Mouse (Mus musculus) heart, postnatal 0 days (tissue): ENCODE measurements around the gene Agpat2. TPM values are rescaled to one million over a fixed set of nuclear protein-coding genes. Genes with fewer than 3 reads are reported as not detected.

Experiments
- ATAC-seq: fragments of 200-750 bp; cut with Nextera tagmentation; 2 replicates; pipeline ENCODE4 v1.8.0; 2017; ENCODE audit warnings: low read depth, moderate number of reproducible peaks, moderate library complexity; ENCODE audit not compliant: insufficient read depth
- DNase-seq: peaks from one replicate; pipeline ENCODE4 v3.0.0-alpha.2; 2016; ENCODE audit warnings: low spot score
- H3K27ac ChIP-seq: fragments of 300-500 bp; sonication (generic); 2 replicates; pipeline ENCODE4 v1.5.1; 2014; ENCODE audit warnings: low read depth, mild to moderate bottlenecking
- H3K27me3 ChIP-seq: fragments of 300-500 bp; sonication (generic); 2 replicates; pipeline ENCODE4 v1.6.1; 2014; ENCODE audit warnings: low read length, mixed read lengths; ENCODE audit not compliant: control insufficient read depth, insufficient read depth
- H3K36me3 ChIP-seq: fragments of 300-500 bp; sonication (generic); replicated peaks from 2 replicates; pipeline ENCODE4 v1.6.1; 2014; ENCODE audit warnings: low read length, mixed read lengths; ENCODE audit not compliant: control insufficient read depth, insufficient read depth
- H3K4me1 ChIP-seq: fragments of 300-500 bp; sonication (generic); 2 replicates; pipeline ENCODE4 v1.6.1; 2014; ENCODE audit warnings: antibody characterized with exemption; ENCODE audit not compliant: control insufficient read depth, insufficient read depth
- H3K4me2 ChIP-seq: fragments of 300-500 bp; sonication (generic); 2 replicates; pipeline ENCODE4 v1.6.1; 2014; ENCODE audit warnings: low read depth, mild to moderate bottlenecking, low read length, moderate library complexity
- H3K4me3 ChIP-seq: fragments of 300-500 bp; sonication (generic); 2 replicates; pipeline ENCODE4 v1.5.1; 2014; ENCODE audit warnings: low read depth, low read length
- H3K9ac ChIP-seq: fragments of 300-500 bp; sonication (generic); replicated peaks from 2 replicates; pipeline ENCODE4 v1.6.1; 2014; ENCODE audit warnings: low read depth, low read length, mixed read lengths
- H3K9me3 ChIP-seq: fragments of 300-500 bp; sonication (generic); replicated peaks from 2 replicates; pipeline ENCODE4 v1.6.1; 2016; ENCODE audit warnings: low read length; ENCODE audit not compliant: control insufficient read depth
- CTCF ChIP-seq: IDR thresholded peaks from 2 replicates; pipeline ENCODE4 v1.5.1; 2016; ENCODE audit warnings: antibody characterized with exemption, control low read depth, low read depth
- EP300 ChIP-seq: IDR thresholded peaks from 2 replicates; pipeline ENCODE4 v1.6.1; 2016; ENCODE audit warnings: antibody characterized with exemption, low read depth
- WGBS: fragments of 180-500 bp; shearing (Covaris S2); extraction: QIAGEN DNeasy Blood & Tissue Kit; methylation state at CpG from one replicate; pipeline ENCODE4 v1.1.7; 2014; 5-methylcytosine and 5-hydroxymethylcytosine counted together
- polyA plus RNA-seq: library from polyadenylated mRNA; unstranded; fragments of >200 nt; fragmentation: Nextera tagmentation; extraction: Ambion mirVana; gene quantifications from 2 replicates; pipeline ENCODE4 v1.2.1, GENCODE M21; 2015
- total RNA-seq: library from RNA; depleted of rRNA; stranded (reverse); fragments of >200 nt; gene quantifications from 2 replicates; pipeline ENCODE4 v1.2.3, GENCODE M21; 2014; ENCODE audit warnings: low replicate concordance

Agpat2 gene
- total and polyA plus RNA-seq, 2 experiments from 2014 or later = 24.1 to 41.0 TPM

GRCm38 (mm10) chr2:26550777-26551176, 53.4 kb downstream of the Agpat2 start:
- Histone ChIP-seq H3K4me1 (peaks cover 51% of the 10 kb centered on the region), H3K4me2 (0 out of 2 replicates have a peak overlapping the region, but pooled peaks have one; percentile 2), H3K9me3 (no peaks in the 10 kb centered on the region), H3K4me3 (no peak overlapping the region), H3K27me3 (no peaks in the 10 kb centered on the region), H3K27ac (peak overlapping the region; percentile 47), H3K36me3 (no peaks in the 10 kb centered on the region), H3K9ac (no peak overlapping the region)
- WGBS = 11% methylated on average over 3 of the region's 3 CpGs
- DNase-seq = no peak
- ATAC-seq = peak; percentile 64
- no peak for TF ChIP-seq EP300
- TF ChIP-seq CTCF = no peak

- Histone ChIP-seq H3K4me1 (peaks cover 45% of the 10 kb centered on the region), H3K9ac (no peak overlapping the region), H3K36me3 (no peaks in the 10 kb centered on the region), H3K9me3 (no peaks in the 10 kb centered on the region), H3K4me3 (no peak overlapping the region), H3K27me3 (no peaks in the 10 kb centered on the region), H3K27ac (peak overlapping the region; percentile 47), H3K4me2 (0 out of 2 replicates have a peak overlapping the region, but pooled peaks have one; percentile 2)
- no peak for DNase-seq
- ATAC-seq = no peak
- 26% methylated on average over 3 of the region's 3 CpGs for WGBS
- no peak for TF ChIP-seq EP300
- no peak for TF ChIP-seq CTCF
These were observed 54.0 kb downstream of the Agpat2 start for GRCm38 (mm10) chr2:26550205-26550604.

GRCm38 (mm10) chr2:26549801-26550200, 54.4 kb downstream of the Agpat2 start:
- Histone ChIP-seq H3K9me3 (no peaks in the 10 kb centered on the region), H3K4me2 (no peak overlapping the region), H3K4me3 (no peak overlapping the region), H3K27me3 (no peaks in the 10 kb centered on the region), H3K9ac (no peak overlapping the region), H3K4me1 (peaks cover 42% of the 10 kb centered on the region), H3K27ac (peak overlapping the region; percentile 47; the same call in 1 of the 2 replicates), H3K36me3 (no peaks in the 10 kb centered on the region)
- no peak for ATAC-seq
- DNase-seq = no peak
- TF ChIP-seq CTCF = no peak
- TF ChIP-seq EP300 = no peak
- 66% methylated on average over 10 of the region's 10 CpGs for WGBS

- H3K4me1 ChIP-seq = peaks cover 44% of the 10 kb centered on the region
- WGBS = 38% methylated on average over 2 of the region's 2 CpGs
- ATAC-seq (peak; percentile 22; the same call in 1 of the 2 replicates), DNase-seq (no peak)
- peak; percentile 54 for TF ChIP-seq CTCF
- no peak for TF ChIP-seq EP300
- H3K36me3 ChIP-seq = no peaks in the 10 kb centered on the region
- no peak overlapping the region for H3K9ac ChIP-seq
- no peak overlapping the region for H3K27ac ChIP-seq
- no peaks in the 10 kb centered on the region for H3K27me3 ChIP-seq
- no peak overlapping the region for H3K4me2 ChIP-seq
- no peak overlapping the region for H3K4me3 ChIP-seq
- no peaks in the 10 kb centered on the region for H3K9me3 ChIP-seq
These were observed 56.7 kb downstream of the Agpat2 start for GRCm38 (mm10) chr2:26547481-26547880.

GRCm38 (mm10) chr2:26544265-26544664, 60.0 kb downstream of the Agpat2 start:
- TF ChIP-seq EP300 (peak; percentile 31; the same call in 1 of the 2 replicates), CTCF (no peak)
- H3K4me3 ChIP-seq = no peak overlapping the region
- no peak overlapping the region for H3K4me2 ChIP-seq
- H3K9me3 ChIP-seq = no peaks in the 10 kb centered on the region
- 15% methylated on average over 3 of the region's 3 CpGs for WGBS
- ATAC-seq = peak; percentile 50
- DNase-seq = peak; percentile 65
- no peaks in the 10 kb centered on the region for H3K27me3 ChIP-seq
- peaks cover 22% of the 10 kb centered on the region for H3K4me1 ChIP-seq
- H3K27ac ChIP-seq = peak overlapping the region; percentile 69
- H3K36me3 ChIP-seq = no peaks in the 10 kb centered on the region
- H3K9ac ChIP-seq = no peak overlapping the region

GRCm38 (mm10) chr2:26543768-26544167, 60.4 kb downstream of the Agpat2 start:
- H3K9me3 ChIP-seq = no peaks in the 10 kb centered on the region
- no peaks in the 10 kb centered on the region for H3K36me3 ChIP-seq
- TF ChIP-seq CTCF = no peak
- TF ChIP-seq EP300 = no peak
- no peak overlapping the region for H3K4me2 ChIP-seq
- peaks cover 22% of the 10 kb centered on the region for H3K4me1 ChIP-seq
- H3K27me3 ChIP-seq = no peaks in the 10 kb centered on the region
- H3K4me3 ChIP-seq = no peak overlapping the region
- DNase-seq (no peak), ATAC-seq (no peak)
- H3K27ac ChIP-seq = peak overlapping the region; percentile 69
- 47% methylated on average over 8 of the region's 8 CpGs for WGBS
- no peak overlapping the region for H3K9ac ChIP-seq
